Mouse (Mus musculus): ENCODE measurements around the gene Gm10256. TPM values are rescaled to one million over a fixed set of nuclear protein-coding genes. Genes with fewer than 3 reads are reported as not detected.
"Not testable (repeated sequence)": the region's sequence is repeated elsewhere in the genome, so short reads cannot be mapped to it uniquely, and the experiment has no call there.

The Gm10256 gene
- polyA plus RNA-seq (2011; ENCODE audit: insufficient read length, low read depth, missing spikeins): not detected in 2 replicates

- H3K4me3 ChIP-seq (ENCODE audit: insufficient read depth, low read length); H3K27ac ChIP-seq (ENCODE audit: insufficient read depth, low read length); H3K4me1 ChIP-seq (ENCODE audit: control insufficient read depth, insufficient read depth, low read length): not testable (repeated sequence)
These were observed at the start of gene Gm10256, which contains the start of gene Rbmy for GRCm38 (mm10) chrY:2830380-2830779. Gm10256 (plus strand) TSS chrY:2830699. Rbmy (plus strand) TSS chrY:2830680.

GRCm38 (mm10) chrY:2796105-2796504 is 34.4 kb upstream of the Gm10256 start, which contains the start of gene Gm4064:
Gm4064 (minus strand) TSS chrY:2796205.
- not testable (repeated sequence) for H3K27ac ChIP-seq (ENCODE audit: insufficient read depth, low read length); H3K4me1 ChIP-seq (ENCODE audit: control insufficient read depth, insufficient read depth, low read length); H3K4me3 ChIP-seq (ENCODE audit: insufficient read depth, low read length)

GRCm38 (mm10) chrY:2900689-2901088 is 70.2 kb downstream of the Gm10256 start, which contains the start of gene Gm10352:
Gm10352 (plus strand) TSS chrY:2900989.
- H3K4me3 ChIP-seq (ENCODE audit: insufficient read depth, low read length); H3K27ac ChIP-seq (ENCODE audit: insufficient read depth, low read length); H3K4me1 ChIP-seq (ENCODE audit: control insufficient read depth, insufficient read depth, low read length): not testable (repeated sequence)

Other genes with a start within 250 kb of the Gm10256 start
- not detected in 2 replicates for gene H2al2c, start 231.6 kb upstream of the Gm10256 start, polyA plus RNA-seq (2011; ENCODE audit: insufficient read length, low read depth, missing spikeins)
- gene Sry, start 167.0 kb upstream of the Gm10256 start, polyA plus RNA-seq (2011; ENCODE audit: insufficient read length, low read depth, missing spikeins): not detected in 2 replicates
- not detected in 2 replicates for gene H2al2b, start 110.0 kb upstream of the Gm10256 start, polyA plus RNA-seq (2011; ENCODE audit: insufficient read length, low read depth, missing spikeins)
- not detected in 2 replicates for gene Gm4064, start 34.5 kb upstream of the Gm10256 start, polyA plus RNA-seq (2011; ENCODE audit: insufficient read length, low read depth, missing spikeins)
- not detected in 2 replicates for gene Rbmy, start within 50 bp of the Gm10256 start, polyA plus RNA-seq (2011; ENCODE audit: insufficient read length, low read depth, missing spikeins)
- not detected in 2 replicates for gene Gm10352, start 70.3 kb downstream of the Gm10256 start, polyA plus RNA-seq (2011; ENCODE audit: insufficient read length, low read depth, missing spikeins)
- not detected in 2 replicates for gene Gm29289, start 101.9 kb downstream of the Gm10256 start, polyA plus RNA-seq (2011; ENCODE audit: insufficient read length, low read depth, missing spikeins)

All from embryonic fibroblast, embryonic 13.5 days (primary cell).